Mouse (Mus musculus) hematopoietic multipotent progenitor cell, adult 10-12 weeks (in vitro differentiated cells): Measurements from ENCODE around the gene Plin1. TPM values are rescaled to one million over a fixed set of nuclear protein-coding genes. Genes with fewer than 3 reads are reported as not detected.

ENCODE experiments used
- polyA plus RNA-seq: library from polyadenylated mRNA; stranded (reverse); fragments of >175 nt; gene quantifications from 2 replicates; pipeline ENCODE4 v1.2.3, GENCODE M21; 2012; ENCODE audit warnings: low replicate concordance

Plin1 gene
- not detected in 2 replicates for polyA plus RNA-seq

GRCm38 (mm10) chr7:79732622-79733021 lies at the start of gene Plin1:
TSS of gene Plin1 (minus strand) at chr7:79732903.

DNA sequence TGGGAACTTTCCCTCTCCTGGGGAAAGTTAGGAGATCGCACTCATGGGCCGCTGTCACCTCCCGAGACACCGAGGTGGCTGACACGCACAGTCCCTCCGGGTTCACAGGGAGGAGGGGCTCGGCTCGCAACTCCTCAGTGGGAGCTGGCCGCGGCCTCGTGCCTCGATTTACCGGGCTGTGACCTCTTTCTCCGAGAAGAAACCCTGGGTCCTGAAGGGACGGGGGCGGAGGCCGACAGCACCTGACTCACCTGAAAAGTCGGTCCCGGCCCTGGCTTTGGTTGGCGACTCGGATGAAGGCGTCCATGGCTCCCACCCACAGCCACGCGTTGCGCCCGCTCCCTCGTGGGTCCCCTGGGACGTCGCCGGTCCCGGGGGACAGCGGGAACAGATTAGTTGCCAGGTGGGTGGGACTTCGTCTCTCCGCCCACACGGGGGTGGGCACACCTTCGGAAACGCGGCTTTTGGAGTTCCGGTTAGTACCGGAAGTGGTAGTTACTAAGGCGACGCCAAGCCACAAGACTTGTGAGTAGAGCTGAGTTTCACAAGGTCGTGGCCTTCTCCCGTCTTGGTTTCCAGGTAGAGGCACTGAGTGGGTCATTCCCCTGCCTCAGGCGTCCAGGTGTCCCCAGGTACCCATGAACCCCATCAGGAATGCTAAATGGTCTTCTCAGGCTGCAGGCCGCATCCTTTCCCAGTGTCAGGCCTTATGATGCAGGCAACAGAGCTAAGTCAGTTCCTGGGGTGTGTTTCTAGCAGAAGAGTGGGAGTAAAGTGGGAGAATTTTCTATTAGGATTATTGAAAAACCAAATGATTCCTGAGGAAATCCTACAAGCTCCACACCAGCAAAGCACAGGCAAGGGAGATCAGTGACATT lies 10.2 kb upstream of the Plin1 start, which contains the start of the genes Pex11a and Wdr93:
Gene Pex11a (minus strand): TSS at position 473 of the 878 bp plus-strand sequence.
Gene Wdr93 (plus strand): TSS at position 505 of the 878 bp plus-strand sequence.

GRCm38 (mm10) chr7:79715187-79715981 lies 17.3 kb downstream of the Plin1 start, which contains the start of gene Kif7:
TSS of gene Kif7 (minus strand) at chr7:79715720.

Other genes starting within 250 kb of the Plin1 start
- not detected in 2 replicates for gene Rhcg, start 115.2 kb downstream of the Plin1 start, polyA plus RNA-seq
- gene Ticrr, start 72.7 kb downstream of the Plin1 start, polyA plus RNA-seq, result 1.9 and 3.1 TPM in 2 replicates
- 0.75 and 1.1 TPM in 2 replicates for gene Kif7, start 17.2 kb downstream of the Plin1 start, polyA plus RNA-seq
- gene Pex11a, start 10.2 kb upstream of the Plin1 start, polyA plus RNA-seq, result 1.6 and 2.9 TPM in 2 replicates
- gene Wdr93, start 10.3 kb upstream of the Plin1 start, polyA plus RNA-seq, result not detected in 2 replicates
- gene Mesp1, start 60.9 kb upstream of the Plin1 start, polyA plus RNA-seq, result not detected in 2 replicates
- 0.17 TPM in 1 of 2 replicates, not detected in the other for gene Mesp2, start 77.8 kb upstream of the Plin1 start, polyA plus RNA-seq
- 15.8 and 18.1 TPM in 2 replicates for gene Anpep, start 128.2 kb upstream of the Plin1 start, polyA plus RNA-seq
- gene Ap3s2, start 187.7 kb upstream of the Plin1 start, polyA plus RNA-seq, result 3.3 and 6.1 TPM in 2 replicates
- gene Arpin, start 202.5 kb upstream of the Plin1 start, polyA plus RNA-seq, result 1.2 and 1.5 TPM in 2 replicates